Mouse (Mus musculus) kidney, adult 18-20 months (tissue): Measurements from ENCODE around the gene Pomt2.

Experiments used
- DNase-seq: peaks from one replicate; pipeline ENCODE4 v3.0.0; 2021

The Pomt2 gene

DNA sequence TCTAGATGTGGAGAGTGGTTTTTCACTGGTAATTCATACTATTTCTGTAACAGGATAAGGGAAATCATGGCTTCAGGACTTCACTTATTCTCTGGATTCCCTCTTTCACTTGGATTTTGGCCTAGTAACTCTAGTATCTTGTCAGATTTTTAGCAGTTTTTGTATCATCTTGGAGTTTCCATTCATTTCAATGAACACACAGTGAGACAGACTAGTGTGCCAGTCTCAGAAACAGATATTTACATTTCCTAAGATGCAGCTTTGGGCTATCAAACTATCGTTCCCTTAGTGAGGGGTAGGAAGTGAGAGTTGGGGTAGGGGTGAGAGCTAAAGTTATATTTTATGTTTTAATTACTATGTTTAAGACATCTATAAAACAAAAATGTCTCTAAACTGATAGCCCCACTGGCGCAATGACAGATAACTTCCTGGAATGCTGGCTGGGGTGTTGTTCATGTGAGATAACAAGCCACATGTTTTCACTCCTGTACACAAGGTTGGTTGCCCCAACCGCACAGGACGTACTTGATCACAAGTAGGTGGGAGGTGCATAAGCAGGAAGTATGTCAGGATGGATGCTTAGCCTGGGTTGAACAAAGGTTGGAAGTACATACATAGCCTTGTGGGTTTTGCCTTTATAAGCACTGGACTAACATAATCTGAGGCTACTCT is 25.7 kb downstream of the Pomt2 start:
- no peak for DNase-seq

DNA sequence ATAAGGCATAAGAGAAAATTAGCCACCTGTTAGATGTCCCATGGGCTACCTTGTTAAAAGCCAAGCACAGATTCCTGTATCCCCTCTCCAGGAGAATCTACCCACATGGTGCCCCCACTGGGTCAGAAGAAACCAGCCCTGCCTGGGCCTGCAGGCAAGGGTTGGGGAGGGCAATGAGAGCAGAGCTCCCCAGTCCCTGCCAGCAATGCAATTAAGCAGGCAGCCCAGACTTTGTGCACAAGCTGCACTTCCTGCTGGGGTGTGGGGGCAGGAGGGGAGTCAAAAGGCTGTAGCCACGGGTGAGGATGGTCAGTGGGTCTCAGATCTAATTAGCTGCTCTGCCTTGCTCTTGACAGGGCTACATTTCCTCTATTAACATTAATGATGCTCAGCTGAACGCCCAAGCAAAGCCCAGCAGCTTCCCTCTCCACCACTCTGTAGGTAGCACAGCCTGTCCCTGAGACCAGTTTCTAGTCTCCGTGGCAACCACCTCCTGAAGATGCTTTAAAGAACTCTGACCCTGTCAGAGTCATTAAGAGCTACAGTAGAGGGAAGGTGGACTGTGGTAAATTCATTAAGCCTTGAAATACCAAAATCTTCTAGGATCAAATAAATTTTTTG is 40.3 kb downstream of the Pomt2 start:
- no peak for DNase-seq

DNA sequence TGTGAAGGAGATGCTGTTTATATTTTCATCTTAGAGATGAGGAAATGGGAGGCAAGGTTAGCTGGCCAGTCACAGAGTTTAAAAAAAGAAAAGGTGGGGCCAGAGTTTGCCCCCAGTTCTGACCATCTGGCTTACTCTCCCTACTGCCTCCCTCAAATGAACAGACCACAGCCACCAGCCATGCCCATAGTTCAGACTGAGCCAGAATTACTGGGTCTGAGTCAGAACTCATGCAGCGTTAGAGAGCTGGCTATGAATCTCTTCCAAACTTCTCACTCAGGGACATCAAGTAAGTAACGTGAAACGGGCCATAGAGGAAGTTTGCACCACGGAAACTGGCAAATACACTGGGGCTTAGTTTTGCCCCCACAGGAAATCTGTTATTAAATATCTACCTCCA is 43.0 kb downstream of the Pomt2 start:
- DNase-seq = no peak

DNA sequence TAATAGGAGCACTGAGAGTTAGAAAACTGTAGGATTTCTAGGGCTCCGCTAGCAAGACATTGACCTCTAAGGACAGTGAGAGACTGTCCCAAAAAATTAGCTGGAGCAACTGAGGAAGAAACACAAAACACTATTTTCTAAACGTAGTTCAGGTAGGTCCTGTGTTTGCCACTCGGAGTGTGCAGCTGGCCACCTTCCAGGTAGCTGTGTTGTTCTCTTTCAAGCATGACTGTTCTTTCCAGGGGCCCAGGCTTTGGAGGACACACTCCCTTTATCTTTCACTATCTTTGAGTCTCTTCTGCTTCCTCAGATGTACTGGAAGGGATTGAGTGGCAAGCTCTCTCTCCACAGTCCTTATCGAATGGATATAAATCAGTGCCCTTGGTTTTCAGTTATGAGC is 44.3 kb downstream of the Pomt2 start:
- DNase-seq = no peak

DNA sequence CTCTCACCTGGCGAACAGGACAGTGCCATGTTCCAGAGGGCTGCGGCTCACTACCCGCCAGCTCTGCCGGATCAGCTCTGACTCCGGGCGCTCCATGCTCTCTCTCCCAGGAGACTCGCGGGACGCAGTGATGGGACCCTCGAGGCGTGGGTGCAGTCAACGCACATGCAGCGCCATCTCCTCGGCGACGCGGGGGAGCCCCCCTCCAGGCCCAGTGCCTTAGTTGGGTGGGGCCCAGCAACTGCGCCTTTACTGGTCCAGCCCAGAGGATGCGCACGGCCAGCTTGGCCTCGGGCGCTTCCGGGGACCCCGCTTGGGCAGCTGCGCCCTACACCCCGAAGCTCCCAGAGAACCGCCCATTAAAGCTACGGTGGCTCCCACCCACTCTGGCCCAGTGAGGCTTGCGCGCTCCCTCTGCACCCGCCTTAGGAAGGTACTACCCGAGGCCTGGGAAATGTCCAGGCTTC is 45.6 kb downstream of the Pomt2 start, which contains the start of gene Ngb:
TSS of gene Ngb (minus strand) at position 375 of the 467 bp plus-strand sequence.
- no peak for DNase-seq

DNA sequence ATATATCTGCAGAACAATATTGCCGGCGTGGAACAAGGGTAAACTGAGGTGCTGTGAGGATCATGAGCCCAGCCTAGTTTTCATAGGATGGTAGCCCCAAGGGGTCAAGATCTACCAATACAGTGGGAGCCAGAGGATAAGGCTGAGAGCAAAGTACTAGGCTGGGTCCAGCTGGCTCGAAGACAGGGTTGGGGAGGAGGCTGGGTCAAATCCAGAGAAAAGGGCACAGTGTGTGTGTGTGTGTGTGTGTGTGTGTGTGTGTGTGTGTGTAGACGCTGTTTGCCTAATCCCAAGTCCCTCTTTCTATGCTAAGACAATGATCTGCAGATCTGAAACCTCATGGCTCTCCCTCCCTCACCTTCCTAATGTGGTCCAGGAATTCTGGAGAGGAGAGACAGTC is 47.4 kb downstream of the Pomt2 start:
- DNase-seq = no peak

DNA sequence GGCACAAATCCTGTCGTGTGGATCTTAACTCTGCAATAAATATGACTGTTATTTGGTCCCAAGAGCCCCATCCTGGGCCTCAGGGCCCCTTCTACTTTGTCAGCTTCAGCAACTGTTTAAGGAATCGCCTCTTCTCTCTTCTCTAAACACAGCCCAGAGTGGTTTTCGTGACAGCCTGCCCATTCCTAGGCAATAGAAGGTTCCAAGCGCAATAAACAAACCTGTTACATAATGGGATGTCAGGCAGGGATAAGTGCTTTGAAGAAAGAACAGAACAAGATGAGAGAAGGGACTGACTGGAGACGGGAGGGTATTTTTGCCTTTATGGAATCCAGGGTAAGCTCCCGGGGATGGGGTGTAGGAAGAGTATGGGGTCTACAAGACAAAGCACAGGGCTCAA is 54.1 kb downstream of the Pomt2 start:
- DNase-seq = no peak

DNA sequence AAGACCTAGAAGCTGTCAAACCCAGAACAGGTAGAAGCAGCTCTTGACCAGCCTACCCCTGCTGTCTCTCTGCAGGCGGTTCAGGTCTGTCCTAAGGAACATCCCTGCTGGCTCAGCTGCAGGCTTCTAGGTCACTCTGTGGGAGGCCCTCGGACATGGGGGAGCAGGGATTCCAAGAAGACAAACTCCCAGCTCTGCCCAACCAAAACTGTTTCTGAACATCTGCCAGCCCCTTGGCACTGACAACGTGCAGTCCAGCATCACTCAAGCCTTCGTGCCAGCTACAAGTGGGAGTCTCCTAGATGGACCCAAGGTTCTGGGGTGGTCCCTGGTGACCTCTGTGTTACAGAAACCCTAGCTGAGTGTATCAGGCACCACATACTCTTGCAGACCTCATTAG is 54.5 kb downstream of the Pomt2 start:
- peak; percentile 20 for DNase-seq

DNA sequence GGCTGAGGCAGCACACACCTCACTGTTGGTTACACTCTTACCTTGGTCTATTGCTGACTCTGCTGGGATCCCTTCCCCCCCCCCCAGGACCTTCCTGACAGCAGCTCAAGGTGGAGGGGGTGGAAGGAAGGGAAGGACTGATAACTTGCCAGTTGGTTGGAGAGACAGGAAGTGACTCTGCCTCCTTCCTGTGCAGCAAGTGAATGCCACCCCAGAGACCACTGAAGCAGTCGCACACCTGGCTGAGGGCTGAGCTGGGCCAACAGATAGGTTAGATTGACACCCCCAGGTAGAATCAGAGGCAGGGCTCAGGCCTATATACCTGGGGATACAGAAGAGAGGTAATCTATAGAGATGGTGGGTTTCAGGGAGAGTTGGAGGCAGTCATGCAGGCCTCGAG is 55.9 kb downstream of the Pomt2 start:
- no peak for DNase-seq

DNA sequence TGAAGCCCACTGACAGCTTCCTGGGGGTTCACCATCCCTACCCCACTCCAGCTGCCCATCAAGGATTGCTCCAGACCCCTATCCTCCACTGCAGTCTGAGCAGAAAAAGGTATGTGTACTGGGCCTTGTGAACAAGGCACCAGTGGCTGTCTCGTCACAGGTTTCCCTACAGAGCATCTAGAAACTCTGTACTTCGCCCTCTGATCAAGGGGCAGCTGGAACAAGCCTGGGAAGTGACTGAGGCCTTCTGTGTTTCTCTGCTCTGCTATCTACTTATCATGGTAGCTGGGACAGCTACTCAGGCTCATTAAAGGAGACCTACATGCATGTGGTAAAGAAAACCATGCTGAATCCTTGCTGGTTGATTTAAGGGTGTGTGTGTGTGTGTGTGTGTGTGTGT is 58.1 kb downstream of the Pomt2 start:
- DNase-seq = peak; percentile 36

DNA sequence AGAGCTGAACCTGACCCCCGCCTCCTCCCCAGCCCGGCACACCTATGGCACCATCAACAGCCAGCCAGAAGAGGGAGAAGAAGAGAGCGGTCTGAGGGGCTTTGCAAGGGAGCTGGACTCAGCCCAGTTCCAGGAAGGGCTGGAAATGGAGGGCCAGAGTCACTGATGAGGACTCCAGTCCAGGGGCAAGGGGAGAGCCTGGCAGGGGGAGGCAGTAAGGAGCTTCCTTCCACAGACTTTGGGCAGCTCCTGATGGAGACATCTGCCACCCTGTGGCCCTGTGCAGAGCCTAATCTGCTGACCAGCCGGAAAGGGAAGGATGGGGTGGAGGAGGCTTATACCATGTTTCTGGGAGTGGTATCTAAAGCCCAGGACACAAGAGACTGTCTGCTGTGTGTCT is 58.5 kb downstream of the Pomt2 start:
- no peak for DNase-seq

DNA sequence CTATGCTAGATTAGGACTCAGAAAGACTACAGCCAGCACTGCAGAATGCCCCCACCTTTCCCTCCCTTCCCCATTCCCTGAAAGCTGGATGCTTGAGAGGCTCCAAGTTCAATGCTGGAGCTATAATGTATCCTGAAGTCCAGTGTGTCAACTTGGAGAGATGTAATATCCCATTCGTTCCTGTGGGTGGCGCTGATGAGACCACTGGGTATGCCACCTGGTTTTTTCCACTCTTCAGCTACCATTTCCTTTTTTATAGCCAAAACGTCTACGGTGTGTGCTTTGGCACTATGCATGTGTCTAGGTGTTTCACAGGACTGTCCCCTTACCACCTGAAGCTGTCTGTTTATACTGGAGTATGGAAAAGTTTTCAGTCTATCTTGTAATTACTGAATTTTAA is 59.4 kb downstream of the Pomt2 start:
- DNase-seq = no peak

DNA sequence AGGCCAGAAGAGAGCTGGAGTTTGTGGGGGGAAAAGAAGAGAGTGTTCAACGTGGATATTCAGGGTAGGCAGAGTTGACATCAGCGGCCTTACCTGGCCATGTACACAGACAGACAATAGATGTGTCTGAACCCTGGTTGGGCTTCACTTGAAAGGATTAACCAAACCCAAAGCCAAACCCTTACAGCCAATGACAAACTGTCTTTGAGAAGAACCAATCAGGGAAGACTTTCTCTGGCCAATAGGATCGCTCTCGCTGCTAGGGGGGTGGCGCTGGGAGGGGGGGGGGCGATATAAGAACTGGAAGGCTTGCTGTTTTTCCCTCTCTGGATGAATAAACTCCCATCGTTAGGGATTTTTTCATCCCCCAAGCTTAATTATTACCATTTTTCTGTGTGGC is 60.5 kb downstream of the Pomt2 start:
- no peak for DNase-seq

DNA sequence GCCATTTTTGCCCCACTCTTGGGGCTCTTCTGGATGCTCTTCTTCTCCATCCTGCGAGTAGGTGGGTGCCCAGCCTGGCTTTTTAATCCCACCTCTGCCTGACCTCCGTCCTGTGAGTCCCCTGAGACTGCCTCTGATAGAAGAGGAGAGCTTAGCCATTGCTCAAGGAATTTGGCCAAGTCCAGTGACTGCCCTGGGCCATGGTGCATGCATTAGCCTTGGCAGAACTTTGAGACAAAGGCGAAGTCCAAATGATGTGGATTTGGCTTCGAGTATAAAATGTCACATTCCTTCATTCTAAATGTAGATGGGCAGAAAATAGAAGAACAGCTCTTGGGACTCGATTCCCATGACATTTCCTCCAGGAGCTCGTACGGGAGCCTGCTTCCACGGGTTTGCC is 65.0 kb downstream of the Pomt2 start:
- peak; percentile 30 for DNase-seq

DNA sequence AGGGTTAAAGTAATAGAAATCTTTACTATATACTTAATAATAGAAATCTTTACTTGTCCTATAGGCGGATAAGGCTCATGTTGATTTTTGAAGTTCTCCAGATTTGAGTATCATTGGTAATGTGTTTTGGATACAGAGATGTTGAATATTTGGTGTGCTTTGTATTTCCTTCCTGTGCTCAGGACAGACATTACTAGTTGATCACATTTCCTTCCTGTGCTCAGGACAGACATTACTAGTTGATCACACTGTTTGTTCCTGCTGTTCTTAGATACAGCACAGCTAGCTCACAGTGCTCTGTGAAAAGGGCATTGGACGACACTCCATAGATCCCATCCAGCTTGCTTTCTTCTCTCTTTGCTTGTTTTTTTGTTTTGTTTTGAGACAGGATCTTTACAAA is 71.2 kb downstream of the Pomt2 start:
- no peak for DNase-seq

DNA sequence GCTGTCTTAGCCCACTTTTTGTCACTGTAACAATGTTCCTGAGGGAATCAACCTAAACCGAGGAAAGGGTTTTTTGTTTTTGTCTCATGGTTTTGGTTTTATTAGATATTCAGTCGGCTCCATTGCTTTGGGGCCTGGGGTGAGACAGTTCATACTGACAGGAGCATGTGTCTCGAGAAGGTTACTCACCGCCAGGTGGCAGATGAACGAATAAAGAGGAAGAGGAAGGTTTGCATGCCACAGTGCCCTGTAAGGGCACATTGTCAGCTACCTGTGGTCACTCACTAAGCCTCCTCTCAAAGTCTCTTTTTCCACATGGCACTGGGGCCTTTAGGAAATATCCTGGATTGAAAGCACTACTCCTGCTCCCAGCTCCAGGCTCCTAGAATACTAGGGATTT is 77.2 kb downstream of the Pomt2 start:
- no peak for DNase-seq

DNA sequence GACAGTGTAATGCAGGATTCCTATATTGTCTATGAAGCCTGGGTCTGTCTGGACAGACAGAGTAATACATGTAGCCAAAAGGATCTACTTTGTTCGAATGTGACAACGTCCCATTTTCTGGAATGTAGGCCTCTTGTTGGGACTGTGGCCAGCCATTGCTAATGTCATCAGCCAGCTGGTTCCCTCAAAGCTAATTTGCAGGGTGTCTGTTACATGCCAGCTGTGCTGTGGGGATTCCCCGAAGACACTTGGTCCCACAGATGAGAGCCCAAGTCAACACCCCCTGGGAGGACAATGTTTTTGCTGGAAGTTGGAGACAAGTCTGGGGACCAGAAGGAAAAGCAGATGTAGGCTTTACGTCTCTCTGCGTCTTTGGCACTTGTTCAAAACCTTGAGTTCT is 81.3 kb downstream of the Pomt2 start:
- no peak for DNase-seq

DNA sequence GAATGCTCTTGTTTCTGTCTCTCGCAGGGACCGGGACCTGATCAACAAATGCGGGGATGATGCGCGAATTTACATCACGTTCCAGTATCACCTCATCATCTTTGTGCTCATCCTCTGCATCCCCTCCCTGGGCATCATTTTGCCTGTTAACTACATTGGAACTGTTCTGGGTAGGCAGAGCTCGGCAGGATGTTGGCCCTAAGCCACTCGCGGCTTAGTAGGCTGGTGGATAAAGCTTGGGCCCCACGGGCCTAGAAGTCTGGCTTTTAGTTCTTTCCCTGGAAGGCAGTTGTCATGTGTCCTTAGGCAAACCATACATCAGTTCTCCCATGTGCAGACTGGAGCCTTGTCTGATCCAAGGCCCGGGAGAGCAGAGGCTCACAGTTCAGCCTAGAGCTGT is 82.3 kb downstream of the Pomt2 start:
- no peak for DNase-seq

DNA sequence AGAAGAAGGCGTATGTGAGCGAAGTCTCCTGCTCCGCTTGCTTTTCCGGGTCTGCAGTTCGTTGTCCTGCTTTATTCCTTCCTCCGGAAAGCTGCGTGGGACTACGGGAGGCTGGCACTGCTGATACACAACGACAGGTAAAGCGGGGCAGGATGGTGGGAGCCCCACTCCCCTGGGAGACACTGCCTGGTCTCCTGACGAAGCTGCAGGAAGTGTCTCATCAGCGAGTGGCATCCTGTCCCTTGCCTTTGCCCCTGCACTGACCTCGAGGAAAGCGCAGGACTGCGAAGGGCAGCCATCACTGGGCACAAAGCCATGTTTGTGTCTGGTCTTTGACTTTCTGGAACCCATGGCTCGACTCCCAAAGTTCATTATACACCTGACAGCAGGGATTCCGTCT is 90.7 kb downstream of the Pomt2 start:
- peak; percentile 11 for DNase-seq
